Mouse (Mus musculus): ENCODE measurements around the gene Grin3b. TPM values are rescaled to one million over a fixed set of nuclear protein-coding genes. Genes with fewer than 3 reads are reported as not detected.

The Grin3b gene
- polyA plus RNA-seq, 1 experiment from 2014 or later = 0.21 TPM

GRCm38 (mm10) chr10:79987771-79988505 is 17.4 kb downstream of the Grin3b start:
- Histone ChIP-seq H3K4me2 (ENCODE audit: low read depth, low read length) (peak overlapping the region; percentile 90), H3K4me3 (replicated peaks; ENCODE audit: low read length) (peak overlapping the region; percentile 64), H3K27me3 (ENCODE audit: control insufficient read depth, insufficient read depth, low read length) (no peaks in the 10 kb centered on the region), H3K27ac (ENCODE audit: low read length) (peak overlapping the region; percentile 98), H3K9ac (ENCODE audit: low read length) (peak overlapping the region; percentile 92), H3K4me1 (ENCODE audit: control insufficient read depth, insufficient read depth, low read length) (peaks cover 36% of the 10 kb centered on the region), H3K9me3 (replicated peaks; ENCODE audit: control insufficient read depth, low read length) (peaks cover 6% of the 10 kb centered on the region; the same call in 1 of the 2 replicates), H3K36me3 (ENCODE audit: control insufficient read depth, insufficient read depth, low read length) (peaks cover 19% of the 10 kb centered on the region)
- 11% methylated on average over 27 of the region's 27 CpGs for WGBS
- ATAC-seq (ENCODE audit: insufficient read depth, low FRiP score) = no peak

- H3K4me1 ChIP-seq (ENCODE audit: control insufficient read depth, insufficient read depth, low read length) = peaks cover 29% of the 10 kb centered on the region
- WGBS = under 1% methylated on average over 59 of the region's 59 CpGs
- peak within 1 kb of the TSS; percentile 90 for H3K4me2 ChIP-seq (ENCODE audit: low read depth, low read length)
- H3K36me3 ChIP-seq (ENCODE audit: control insufficient read depth, insufficient read depth, low read length) = peaks cover 27% of the 10 kb centered on the region
- H3K9ac ChIP-seq (ENCODE audit: low read length) = peak within 1 kb of the TSS; percentile 92
- H3K27me3 ChIP-seq (ENCODE audit: control insufficient read depth, insufficient read depth, low read length) = no peaks in the 10 kb centered on the region
- peaks cover 6% of the 10 kb centered on the region; the same call in 1 of the 2 replicates for H3K9me3 ChIP-seq (replicated peaks; ENCODE audit: control insufficient read depth, low read length)
- H3K27ac ChIP-seq (ENCODE audit: low read length) = peak within 1 kb of the TSS; percentile 98
- ATAC-seq (ENCODE audit: insufficient read depth, low FRiP score) = peak; percentile 16; the same call in 1 of the 2 replicates
- peak within 1 kb of the TSS; percentile 64 for H3K4me3 ChIP-seq (replicated peaks; ENCODE audit: low read length)
Measured at GRCm38 (mm10) chr10:79988506-79989271, 18.2 kb downstream of the Grin3b start, which contains the start of gene Cnn2. Gene Cnn2 (plus strand): TSS chr10:79988584.

GRCm38 (mm10) chr10:79989272-79989786 is 18.8 kb downstream of the Grin3b start:
- Histone ChIP-seq H3K4me3 (replicated peaks; ENCODE audit: low read length) (peak overlapping the region; percentile 64), H3K4me1 (ENCODE audit: control insufficient read depth, insufficient read depth, low read length) (peaks cover 31% of the 10 kb centered on the region), H3K36me3 (ENCODE audit: control insufficient read depth, insufficient read depth, low read length) (peaks cover 27% of the 10 kb centered on the region), H3K9ac (ENCODE audit: low read length) (peak overlapping the region; percentile 92), H3K4me2 (ENCODE audit: low read depth, low read length) (peak overlapping the region; percentile 90), H3K9me3 (replicated peaks; ENCODE audit: control insufficient read depth, low read length) (peaks cover 6% of the 10 kb centered on the region; the same call in 1 of the 2 replicates), H3K27me3 (ENCODE audit: control insufficient read depth, insufficient read depth, low read length) (no peaks in the 10 kb centered on the region), H3K27ac (ENCODE audit: low read length) (peak overlapping the region; percentile 98)
- WGBS = 30% methylated on average over 8 of the region's 8 CpGs
- no peak for ATAC-seq (ENCODE audit: insufficient read depth, low FRiP score)

- ATAC-seq (ENCODE audit: insufficient read depth, low FRiP score) = no peak
- WGBS = 21% methylated on average over 15 of the region's 15 CpGs
Measured at GRCm38 (mm10) chr10:79989870-79990269, 19.4 kb downstream of the Grin3b start.

GRCm38 (mm10) chr10:79991099-79991498 is 20.6 kb downstream of the Grin3b start:
- Histone ChIP-seq H3K4me2 (ENCODE audit: low read depth, low read length) (peak overlapping the region; percentile 90), H3K36me3 (ENCODE audit: control insufficient read depth, insufficient read depth, low read length) (peaks cover 27% of the 10 kb centered on the region), H3K4me1 (ENCODE audit: control insufficient read depth, insufficient read depth, low read length) (peaks cover 26% of the 10 kb centered on the region), H3K4me3 (replicated peaks; ENCODE audit: low read length) (peak overlapping the region; percentile 35), H3K9ac (ENCODE audit: low read length) (peak overlapping the region; percentile 43; the same call in 1 of the 2 replicates), H3K27me3 (ENCODE audit: control insufficient read depth, insufficient read depth, low read length) (no peaks in the 10 kb centered on the region), H3K27ac (ENCODE audit: low read length) (no peak overlapping the region), H3K9me3 (replicated peaks; ENCODE audit: control insufficient read depth, low read length) (peaks cover 6% of the 10 kb centered on the region; the same call in 1 of the 2 replicates)
- WGBS = 60% methylated on average over 12 of the region's 12 CpGs
- ATAC-seq (ENCODE audit: insufficient read depth, low FRiP score) = no peak

More at GRCm38 (mm10) chr10:79989870-79990269, 19.4 kb downstream of the Grin3b start:
- Histone ChIP-seq H3K27me3 (ENCODE audit: control insufficient read depth, insufficient read depth, low read length) (no peaks in the 10 kb centered on the region), H3K27ac (ENCODE audit: low read length) (peak overlapping the region; percentile 98), H3K9me3 (replicated peaks; ENCODE audit: control insufficient read depth, low read length) (peaks cover 6% of the 10 kb centered on the region; the same call in 1 of the 2 replicates), H3K4me2 (ENCODE audit: low read depth, low read length) (peak overlapping the region; percentile 90), H3K4me1 (ENCODE audit: control insufficient read depth, insufficient read depth, low read length) (peaks cover 32% of the 10 kb centered on the region), H3K9ac (ENCODE audit: low read length) (peak overlapping the region; percentile 92), H3K4me3 (replicated peaks; ENCODE audit: low read length) (peak overlapping the region; percentile 64), H3K36me3 (ENCODE audit: control insufficient read depth, insufficient read depth, low read length) (peaks cover 27% of the 10 kb centered on the region)

GRCm38 (mm10) chr10:79991548-79991947 is 21.0 kb downstream of the Grin3b start:
- no peak for ATAC-seq (ENCODE audit: insufficient read depth, low FRiP score)
- Histone ChIP-seq H3K27me3 (ENCODE audit: control insufficient read depth, insufficient read depth, low read length) (no peaks in the 10 kb centered on the region), H3K27ac (ENCODE audit: low read length) (no peak overlapping the region), H3K4me3 (replicated peaks; ENCODE audit: low read length) (peak overlapping the region; percentile 35; the same call in 1 of the 2 replicates), H3K9me3 (replicated peaks; ENCODE audit: control insufficient read depth, low read length) (peaks cover 6% of the 10 kb centered on the region; the same call in 1 of the 2 replicates), H3K36me3 (ENCODE audit: control insufficient read depth, insufficient read depth, low read length) (peaks cover 27% of the 10 kb centered on the region), H3K9ac (ENCODE audit: low read length) (peak overlapping the region; percentile 43; the same call in 1 of the 2 replicates), H3K4me2 (ENCODE audit: low read depth, low read length) (peak overlapping the region; percentile 90), H3K4me1 (ENCODE audit: control insufficient read depth, insufficient read depth, low read length) (peaks cover 21% of the 10 kb centered on the region)
- WGBS = 85% methylated on average over 6 of the region's 6 CpGs

GRCm38 (mm10) chr10:79994397-79995115 is 24.0 kb downstream of the Grin3b start:
- no peak for ATAC-seq (ENCODE audit: insufficient read depth, low FRiP score)
- Histone ChIP-seq H3K9me3 (replicated peaks; ENCODE audit: control insufficient read depth, low read length) (peaks cover 6% of the 10 kb centered on the region; the same call in 1 of the 2 replicates), H3K4me1 (ENCODE audit: control insufficient read depth, insufficient read depth, low read length) (peaks cover 17% of the 10 kb centered on the region), H3K4me2 (ENCODE audit: low read depth, low read length) (no peak overlapping the region), H3K4me3 (replicated peaks; ENCODE audit: low read length) (no peak overlapping the region), H3K27me3 (ENCODE audit: control insufficient read depth, insufficient read depth, low read length) (no peaks in the 10 kb centered on the region), H3K36me3 (ENCODE audit: control insufficient read depth, insufficient read depth, low read length) (peaks cover 27% of the 10 kb centered on the region), H3K27ac (ENCODE audit: low read length) (no peak overlapping the region), H3K9ac (ENCODE audit: low read length) (no peak overlapping the region)
- 80% methylated on average over 16 of the region's 16 CpGs for whole genome bisulfite sequencing

GRCm38 (mm10) chr10:79995636-79996035 is 25.1 kb downstream of the Grin3b start:
- 78% methylated on average over 1 of the region's 1 CpGs for WGBS
- Histone ChIP-seq H3K4me1 (ENCODE audit: control insufficient read depth, insufficient read depth, low read length) (peaks cover 14% of the 10 kb centered on the region), H3K27me3 (ENCODE audit: control insufficient read depth, insufficient read depth, low read length) (no peaks in the 10 kb centered on the region), H3K9ac (ENCODE audit: low read length) (no peak overlapping the region), H3K4me2 (ENCODE audit: low read depth, low read length) (no peak overlapping the region), H3K36me3 (ENCODE audit: control insufficient read depth, insufficient read depth, low read length) (peaks cover 27% of the 10 kb centered on the region), H3K4me3 (replicated peaks; ENCODE audit: low read length) (no peak overlapping the region), H3K9me3 (replicated peaks; ENCODE audit: control insufficient read depth, low read length) (peaks cover 6% of the 10 kb centered on the region; the same call in 1 of the 2 replicates), H3K27ac (ENCODE audit: low read length) (peak overlapping the region; percentile 13; the same call in 1 of the 2 replicates)
- no peak for ATAC-seq (ENCODE audit: insufficient read depth, low FRiP score)

Measured in stomach, embryonic 16.5 days (tissue).